Mouse (Mus musculus) embryo, embryonic 11.5 days (tissue): ENCODE results near the gene Chst13.

Experiments
- DNase-seq: peaks from one replicate; pipeline ENCODE4 v3.0.0-alpha.2; 2012; ENCODE audit warnings: low read depth, low spot score

Gene Chst13

GRCm38 (mm10) chr6:90320429-90320828 is 4.6 kb downstream of the Chst13 start:
- no peak for DNase-seq

- no peak for DNase-seq
Measured at GRCm38 (mm10) chr6:90319475-90320191, 5.4 kb downstream of the Chst13 start.

DNA sequence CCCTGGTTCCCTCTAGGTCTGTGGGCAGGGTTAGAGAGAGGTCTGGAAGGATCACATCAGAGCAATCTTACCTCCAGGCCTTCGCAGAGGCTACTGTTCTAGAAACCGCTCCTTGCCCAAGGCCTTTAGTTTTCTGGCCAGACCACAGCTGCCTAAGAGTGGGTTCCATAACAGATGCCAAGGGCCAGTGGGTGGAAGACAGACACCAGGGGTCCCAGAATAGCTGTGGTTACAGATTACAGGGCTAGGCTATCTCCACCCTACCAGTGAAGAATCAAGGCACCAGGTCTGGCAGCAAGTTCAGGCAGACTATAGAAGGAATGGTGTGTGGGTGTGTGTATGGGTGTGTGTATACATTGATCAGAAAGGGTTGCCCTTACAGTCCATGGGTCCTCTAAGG is 6.0 kb downstream of the Chst13 start:
- no peak for DNase-seq

- DNase-seq = no peak
Measured at GRCm38 (mm10) chr6:90317510-90318258, 7.3 kb downstream of the Chst13 start.

DNA sequence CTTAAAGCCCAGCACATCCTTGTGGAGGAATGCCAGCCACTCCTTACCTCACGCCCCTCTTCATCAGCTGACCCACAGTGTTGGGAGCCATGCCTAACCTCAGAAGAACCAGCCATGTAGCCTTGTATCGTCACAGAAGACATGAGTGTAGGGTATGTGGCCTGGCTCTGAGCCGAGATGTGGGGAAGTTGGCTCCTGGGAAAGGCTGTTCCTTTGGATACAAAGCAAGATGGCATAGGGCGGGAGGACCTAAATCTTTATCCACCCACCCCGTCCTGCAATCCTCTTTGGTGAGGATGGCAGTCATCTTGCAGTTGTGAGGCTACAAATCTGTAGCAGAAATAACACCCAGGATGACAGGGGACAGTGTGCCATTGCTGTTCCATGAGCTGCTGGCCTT is 9.0 kb downstream of the Chst13 start:
- DNase-seq = no peak

GRCm38 (mm10) chr6:90308839-90309778 is 15.9 kb downstream of the Chst13 start:
- no peak for DNase-seq

GRCm38 (mm10) chr6:90306315-90306975 is 18.5 kb downstream of the Chst13 start:
- no peak for DNase-seq

GRCm38 (mm10) chr6:90300919-90301318 is 24.1 kb downstream of the Chst13 start, which contains the start of gene BC048671:
Gene BC048671 (plus strand): TSS chr6:90301219.
- DNase-seq = no peak

GRCm38 (mm10) chr6:90288265-90288664 is 36.7 kb downstream of the Chst13 start:
- peak; percentile 5 for DNase-seq
